Mouse (Mus musculus) c-Kit-positive CD71-positive TER-119-negative erythroid progenitor cells, embryonic 14.5 days (primary cell): ENCODE results near the gene Ndufb5.
"Not testable (repeated sequence)": the region's sequence is repeated elsewhere in the genome, so short reads cannot be mapped to it uniquely, and the experiment has no call there.

Source experiments
- DNase-seq: peaks from one replicate; pipeline ENCODE4 v3.0.0-alpha.2; 2013; ENCODE audit warnings: low read depth

The Ndufb5 gene

DNA sequence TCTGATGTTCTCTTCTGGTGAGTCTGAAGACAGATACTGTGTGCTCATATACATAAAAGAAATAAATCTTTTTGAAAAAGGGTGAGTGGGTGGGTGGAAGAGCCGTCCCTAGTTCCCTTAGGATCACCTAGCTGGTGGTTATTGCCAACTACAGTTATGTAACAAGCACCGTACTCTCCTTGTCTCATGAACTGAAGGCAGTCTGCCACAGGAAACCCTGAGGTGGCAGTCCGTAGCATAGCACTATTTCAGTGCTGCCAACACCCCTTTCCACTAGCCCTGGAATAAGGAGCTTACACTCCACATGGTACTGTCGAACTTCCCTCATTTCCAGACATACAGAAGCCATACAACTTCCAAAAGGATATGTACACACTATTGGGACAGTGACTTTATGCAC lies 8.9 kb upstream of the Ndufb5 start:
- no peak for DNase-seq

DNA sequence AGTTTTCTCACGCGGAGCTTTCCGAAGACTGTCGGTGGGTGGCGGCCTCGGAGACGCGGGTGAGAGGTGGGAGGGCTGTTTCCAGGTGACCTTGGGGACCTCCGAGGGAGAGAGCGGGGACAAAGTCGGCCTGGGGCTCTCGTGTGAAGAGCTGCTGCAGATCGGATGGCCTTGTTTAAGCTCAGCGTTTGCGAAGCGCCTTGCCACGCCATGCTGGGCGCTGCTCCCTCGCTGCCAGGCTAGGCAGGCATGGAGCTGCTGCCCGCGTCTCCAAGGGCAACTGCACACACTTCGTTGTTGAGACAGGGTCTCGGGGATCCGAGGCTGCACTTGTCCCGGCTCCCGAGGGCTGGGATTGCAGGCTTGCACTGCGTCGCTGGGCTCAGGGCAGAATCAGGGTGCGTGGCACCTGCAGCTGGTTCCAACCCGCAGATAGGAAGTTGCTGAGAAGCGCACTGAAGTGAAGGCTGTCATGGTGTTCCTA lies 424 bp downstream of the Ndufb5 start, which contains the start of gene Mrpl47:
Gene Mrpl47, minus strand, starts transcription at position 434 of the 484 bp plus-strand sequence.
- DNase-seq, result peak; percentile 24

DNA sequence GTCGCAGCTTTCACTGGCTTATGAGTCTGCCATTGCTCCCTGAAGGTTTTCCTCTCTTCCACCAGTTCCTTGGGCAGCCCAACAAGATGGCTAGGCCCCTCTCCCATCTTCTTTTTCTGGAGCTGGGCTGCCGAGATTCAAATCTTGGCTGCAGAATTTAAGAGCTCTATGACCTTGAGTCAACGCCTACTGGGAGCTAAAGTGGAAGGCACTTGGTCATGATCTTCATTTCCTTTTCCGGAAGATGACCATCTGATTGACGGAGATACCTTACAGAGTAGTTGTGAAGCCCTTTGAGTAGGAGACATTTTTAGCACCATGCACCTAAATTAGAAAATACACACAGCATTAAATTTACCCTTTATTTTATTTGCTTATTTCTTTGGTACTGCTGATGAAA lies 1.8 kb downstream of the Ndufb5 start:
- DNase-seq, result no peak

DNA sequence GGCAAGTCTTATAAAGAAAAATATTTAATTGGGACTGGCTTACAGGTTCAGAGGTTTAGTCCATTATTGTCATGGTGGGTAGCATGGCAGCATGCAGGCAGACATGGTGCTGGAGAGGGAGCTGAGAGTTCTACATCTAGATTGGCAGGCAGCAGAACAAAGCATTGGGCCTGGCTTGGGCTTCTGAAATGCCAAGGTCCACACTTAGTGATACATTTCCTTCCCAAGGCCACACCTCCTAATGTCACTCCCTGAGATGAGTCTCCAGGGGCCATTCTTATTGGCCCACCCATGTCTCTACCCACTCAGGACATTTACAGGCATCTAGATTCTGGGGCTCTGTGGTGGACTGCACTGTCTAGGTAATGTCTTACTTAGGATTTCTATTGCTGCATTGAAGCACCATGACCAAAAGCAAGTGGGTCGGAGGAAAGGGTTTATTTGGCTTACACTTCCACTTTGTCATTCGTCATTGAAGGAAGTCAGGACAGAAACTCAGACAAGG lies 5.5 kb downstream of the Ndufb5 start:
- no peak for DNase-seq

DNA sequence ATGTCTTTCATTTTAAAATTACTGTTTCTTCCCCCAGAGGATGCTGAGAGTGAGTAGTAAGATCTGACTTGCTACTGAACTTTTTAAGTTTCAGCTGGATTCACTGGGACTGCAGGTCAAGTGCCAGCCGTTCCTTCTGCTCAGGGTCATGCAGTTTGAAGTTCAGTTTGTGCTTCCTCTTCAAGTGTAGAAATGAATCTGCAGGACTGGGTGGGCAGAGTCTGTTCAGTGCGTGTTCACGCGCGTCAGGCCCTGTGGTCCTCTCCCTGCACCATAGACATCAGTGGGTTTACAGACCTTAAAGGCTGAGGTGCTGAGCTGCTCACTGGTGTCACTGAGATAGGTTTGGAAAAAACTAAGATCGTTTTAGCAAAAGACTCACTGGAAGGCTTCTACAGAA lies 8.2 kb downstream of the Ndufb5 start:
- no peak for DNase-seq

DNA sequence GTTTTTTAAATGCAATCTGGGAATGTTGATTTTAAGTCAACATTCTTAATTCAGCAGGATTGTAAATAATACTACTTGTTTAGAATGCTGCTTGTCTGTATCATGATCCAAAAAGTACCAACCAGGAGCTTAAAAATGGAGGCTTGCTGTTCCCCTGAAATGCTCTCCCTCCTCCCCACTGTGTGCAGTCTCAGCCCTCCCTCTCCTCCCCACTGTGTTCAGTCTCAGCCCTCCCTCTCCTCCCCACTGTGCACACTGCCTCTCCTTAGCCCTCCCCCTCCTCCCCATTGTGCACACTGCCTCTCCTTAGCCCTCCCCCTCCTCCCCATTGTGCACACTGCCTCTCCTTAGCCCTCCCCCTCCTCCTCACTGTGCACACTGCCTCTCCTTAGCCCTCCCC lies 8.6 kb downstream of the Ndufb5 start:
- not testable (repeated sequence) for DNase-seq

DNA sequence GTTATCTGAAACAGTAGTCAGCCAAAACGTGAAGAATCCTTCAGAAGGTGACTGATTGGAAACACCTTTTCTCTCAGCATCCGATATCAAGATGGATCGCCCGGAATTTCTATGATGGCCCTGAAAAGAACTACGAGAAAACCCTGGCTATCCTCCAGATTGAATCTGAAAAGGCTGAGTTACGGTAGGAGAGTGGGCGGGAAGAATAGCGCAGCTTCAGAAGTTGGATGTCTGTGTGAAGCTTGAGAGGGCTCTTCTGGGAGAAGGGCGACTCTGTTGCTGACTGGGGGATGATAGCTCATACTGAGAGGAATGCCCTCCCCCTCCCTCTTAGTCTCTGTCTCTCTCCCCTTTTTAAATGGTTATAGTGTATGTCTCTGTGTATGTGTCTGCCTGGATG lies 11.6 kb downstream of the Ndufb5 start:
- no peak for DNase-seq

DNA sequence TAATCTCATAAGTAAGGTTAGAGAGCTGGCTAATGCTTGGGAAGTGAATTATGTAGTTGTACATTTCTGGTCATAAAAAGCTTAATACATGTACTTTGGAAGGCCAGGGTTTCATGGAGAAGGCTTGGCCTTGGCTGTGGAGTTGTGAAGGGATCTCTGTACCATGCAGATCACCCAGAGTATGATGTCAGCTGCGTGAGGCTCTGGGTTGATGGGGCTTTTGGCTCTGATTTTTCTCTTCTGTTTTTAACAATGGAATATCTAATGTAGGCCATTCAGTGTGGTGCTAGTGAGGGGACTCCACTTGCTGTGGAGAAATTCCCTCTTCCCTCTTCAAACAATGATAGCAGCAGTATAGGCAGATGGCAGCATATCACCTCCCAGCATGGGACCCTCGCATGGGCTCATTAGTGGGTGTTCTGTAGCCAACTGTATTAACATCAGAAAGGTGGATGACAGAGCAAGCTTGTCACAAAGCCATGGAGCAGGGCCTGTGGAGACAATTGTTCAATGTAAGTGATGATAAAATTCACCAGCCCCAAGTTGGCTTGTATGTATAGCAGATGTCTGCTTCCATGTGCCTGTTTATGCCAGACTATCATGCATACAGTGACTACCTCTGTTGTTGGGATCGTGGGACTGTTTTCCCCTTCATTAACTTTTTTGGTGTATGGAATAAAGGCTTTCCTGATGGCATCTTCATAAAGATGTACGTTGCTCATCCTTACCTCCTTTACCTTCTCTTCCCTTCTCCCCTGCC lies 13.2 kb downstream of the Ndufb5 start:
- no peak for DNase-seq

DNA sequence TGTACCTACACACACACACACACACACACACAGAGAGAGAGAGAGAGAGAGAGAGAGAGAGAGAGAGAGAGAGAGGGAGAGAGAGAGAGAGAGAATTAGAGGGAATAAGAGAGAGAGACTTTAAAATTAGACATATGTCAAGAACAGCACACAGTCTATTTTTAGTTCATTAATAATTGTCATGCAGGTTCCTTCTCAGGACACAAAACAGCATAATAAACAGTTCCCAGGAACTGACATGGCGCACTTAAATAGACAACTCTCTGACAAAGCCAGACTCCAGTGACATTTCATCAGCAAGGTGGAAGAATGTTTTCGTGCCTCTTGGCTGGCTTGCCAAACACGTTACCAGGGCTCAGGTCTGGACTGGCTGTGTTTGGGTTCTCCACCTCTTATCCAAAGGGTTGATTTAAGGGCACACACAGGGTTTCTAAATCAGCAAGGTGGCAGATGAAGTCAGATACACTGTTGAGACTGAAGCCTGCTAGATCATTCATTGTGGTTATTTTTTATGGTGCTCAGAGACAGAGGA lies 17.7 kb downstream of the Ndufb5 start:
- DNase-seq, result no peak

DNA sequence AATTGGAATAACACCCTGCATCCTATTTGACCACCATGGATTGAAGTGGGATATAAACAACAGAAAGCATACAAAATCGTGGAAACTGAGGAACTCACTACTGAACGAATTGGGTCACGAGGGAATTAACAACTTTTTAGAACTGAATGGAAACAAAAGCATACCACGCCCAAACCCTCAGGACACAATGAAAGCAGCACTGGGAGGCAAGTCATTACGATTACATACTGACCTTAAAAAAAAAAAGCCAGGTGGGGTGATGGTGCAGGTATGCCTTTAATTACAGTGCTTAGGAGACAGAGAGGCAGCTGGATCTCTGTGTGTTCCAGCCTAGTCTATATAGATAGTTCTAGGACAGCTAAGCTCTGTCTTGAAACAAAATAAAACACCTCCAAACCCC lies 22.4 kb downstream of the Ndufb5 start:
- no peak for DNase-seq

DNA sequence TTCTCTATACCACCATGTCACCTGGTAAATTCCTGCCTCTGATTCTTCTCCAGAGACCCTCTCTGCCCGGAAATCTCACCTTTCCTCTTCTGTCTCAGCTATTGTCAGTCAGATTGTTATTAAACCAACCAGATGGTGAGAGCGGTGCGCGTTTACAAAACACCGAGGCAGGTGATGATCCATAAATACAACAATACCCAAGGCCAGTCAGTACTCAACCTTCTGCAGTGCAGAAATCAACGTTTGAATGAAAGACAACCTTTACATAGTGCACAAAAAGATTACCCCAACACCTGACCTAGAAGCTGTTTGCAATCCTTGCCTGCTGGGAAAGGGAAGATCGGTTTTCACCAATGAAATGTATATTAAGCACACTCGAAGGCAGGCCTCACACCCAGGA lies 26.2 kb downstream of the Ndufb5 start:
- DNase-seq, result no peak

DNA sequence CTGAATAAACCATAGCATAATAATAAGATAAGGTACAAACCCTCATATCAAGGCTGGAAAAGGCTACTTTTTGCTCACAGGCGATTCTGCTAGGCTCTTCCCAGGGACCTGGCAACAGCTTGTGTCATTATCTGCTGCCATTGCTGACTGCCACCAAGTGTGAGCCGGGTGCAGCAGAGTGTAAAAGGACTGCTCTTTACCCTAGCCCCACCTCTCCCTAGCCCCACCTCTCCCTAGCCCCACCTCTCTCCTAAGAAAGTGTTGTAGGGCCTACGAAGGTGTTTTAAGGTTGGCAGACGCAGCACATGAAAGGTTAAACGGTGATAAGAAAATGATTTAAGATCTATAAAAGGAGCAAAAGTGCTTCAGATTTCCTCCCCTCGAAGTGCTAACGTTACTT lies 27.1 kb downstream of the Ndufb5 start:
- no peak for DNase-seq

DNA sequence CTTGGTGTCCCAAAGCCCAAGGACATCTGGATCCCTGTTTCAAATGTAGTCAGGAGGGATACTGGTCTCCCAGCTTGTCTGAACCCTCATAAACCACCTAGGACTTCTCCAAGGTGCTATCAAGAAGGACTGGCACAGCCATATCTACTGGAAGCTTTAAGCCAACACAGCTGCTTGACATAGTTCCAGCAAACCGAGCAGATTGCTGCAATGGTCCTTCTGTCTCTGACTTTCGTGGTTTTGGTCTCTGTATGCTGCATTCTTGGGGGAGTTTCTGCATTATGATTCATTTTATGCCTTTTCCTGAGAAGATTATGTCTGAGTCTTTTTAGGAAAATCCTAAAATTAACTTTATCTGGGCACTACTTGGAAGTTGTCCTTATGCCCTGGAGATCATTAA lies 34.0 kb downstream of the Ndufb5 start:
- DNase-seq, result no peak
